Mouse (Mus musculus) G1E (cell line): Measurements from ENCODE around the gene Gm26602. TPM values are rescaled to one million over a fixed set of nuclear protein-coding genes. Genes with fewer than 3 reads are reported as not detected.
A peak's percentile ranks its signal among the peaks of the same experiment; 100 is the strongest.

Experiments
- ATAC-seq: 2 replicates; pipeline ENCODE4 v1.8.0; 2016; ENCODE audit warnings: mild to moderate bottlenecking; ENCODE audit not compliant: insufficient number of reproducible peaks, poor library complexity, low FRiP score, severe bottlenecking; ENCODE audit errors: extremely low read depth
- DNase-seq: peaks from one replicate; pipeline ENCODE4 v3.0.0; 2012; ENCODE audit warnings: low spot score
- H3K27me3 ChIP-seq: 2 replicates; pipeline ENCODE4 v1.6.1; 2012; ENCODE audit warnings: mild to moderate bottlenecking, low read length, inconsistent platforms; ENCODE audit not compliant: insufficient read depth
- H3K36me3 ChIP-seq: replicated peaks from 2 replicates; pipeline ENCODE3; 2012; ENCODE audit warnings: mild to moderate bottlenecking, inconsistent platforms
- H3K4me1 ChIP-seq: 2 replicates; pipeline ENCODE4 v1.6.1; 2012; ENCODE audit warnings: low read depth, low read length, inconsistent platforms, mixed read lengths; ENCODE audit not compliant: insufficient read depth
- H3K4me3 ChIP-seq: 2 replicates; pipeline ENCODE4 v1.5.1; 2012; ENCODE audit warnings: low read depth, mild to moderate bottlenecking, inconsistent platforms, low read length, moderate library complexity, mixed read lengths
- H3K9me3 ChIP-seq: replicated peaks from 2 replicates; pipeline ENCODE4 v1.6.1; 2012; ENCODE audit warnings: inconsistent platforms
- CTCF ChIP-seq: IDR thresholded peaks from 2 replicates; pipeline ENCODE4 v1.5.1; 2012; ENCODE audit warnings: low read depth, low read length, inconsistent platforms, mixed read lengths
- GATA1 ChIP-seq: IDR thresholded peaks from 2 replicates; pipeline ENCODE4 v1.6.1; 2012; ENCODE audit warnings: borderline replicate concordance, low read length, inconsistent platforms, mixed read lengths
- GATA2 ChIP-seq: IDR thresholded peaks from 2 replicates; pipeline ENCODE4 v1.6.1; 2012; ENCODE audit warnings: low read depth, low read length, inconsistent platforms, borderline replicate concordance
- POLR2AphosphoS5 ChIP-seq: IDR thresholded peaks from 2 replicates; pipeline ENCODE4 v1.6.1; 2012; ENCODE audit warnings: low read depth, low read length, inconsistent platforms; ENCODE audit not compliant: insufficient replicate concordance
- TAL1 ChIP-seq: conservative IDR thresholded peaks from 2 replicates; pipeline ENCODE4 v1.6.1; 2012; ENCODE audit warnings: low read depth, low read length, inconsistent platforms, mixed read lengths
- polyA plus RNA-seq: library from polyadenylated mRNA; stranded (reverse); fragments of >175 nt; gene quantifications from 2 replicates; pipeline ENCODE4 v1.2.3, GENCODE M21; 2012
- total RNA-seq, 2 experiments: library from RNA; stranded (forward) in 1 of 2; stranded (reverse) in 1 of 2; fragments of 200-1000 nt in 1 of 2; fragments of >200 nt in 1 of 2; fragmentation: Nextera tagmentation in 1 of 2; gene quantifications; 2 replicates each; pipeline ENCODE4 v1.2.3; 2014 to 2017

Gene Gm26602
- total and polyA plus RNA-seq, 3 experiments: 0.41 TPM; not detected in 2

GRCm38 (mm10) chr10:79942988-79943387 lies 32.3 kb downstream of the Gm26602 start:
- no peak for DNase-seq
- peaks cover 100% of the 10 kb centered on the region for H3K36me3 ChIP-seq
- peak overlapping the region; percentile 48; the same call in 1 of the 2 replicates for H3K4me3 ChIP-seq
- H3K4me1 ChIP-seq: peaks cover 98% of the 10 kb centered on the region
- H3K9me3 ChIP-seq: no peaks in the 10 kb centered on the region
- ATAC-seq: no peak
- no peaks in the 10 kb centered on the region for H3K27me3 ChIP-seq
- TF ChIP-seq GATA1 (no peak), POLR2AphosphoS5 (no peak), CTCF (no peak), GATA2 (no peak), TAL1 (no peak)

GRCm38 (mm10) chr10:79943471-79943901 lies 32.8 kb downstream of the Gm26602 start:
- no peak for TF ChIP-seq POLR2AphosphoS5
- no peak for TF ChIP-seq TAL1
- TF ChIP-seq CTCF: no peak
- TF ChIP-seq GATA2: no peak
- no peak for TF ChIP-seq GATA1
- DNase-seq (no peak), ATAC-seq (no peak)
- Histone ChIP-seq H3K36me3 (peaks cover 98% of the 10 kb centered on the region), H3K9me3 (no peaks in the 10 kb centered on the region), H3K27me3 (no peaks in the 10 kb centered on the region), H3K4me3 (peak overlapping the region; percentile 48; the same call in 1 of the 2 replicates), H3K4me1 (peaks cover 96% of the 10 kb centered on the region)

- peaks cover 98% of the 10 kb centered on the region for H3K36me3 ChIP-seq
- H3K27me3 ChIP-seq: no peaks in the 10 kb centered on the region
- peak overlapping the region; percentile 62; the same call in 1 of the 2 replicates for H3K4me3 ChIP-seq
- DNase-seq: peak; percentile 45
- H3K4me1 ChIP-seq: peaks cover 82% of the 10 kb centered on the region
- no peaks in the 10 kb centered on the region for H3K9me3 ChIP-seq
- no peak for TF ChIP-seq CTCF
- no peak for TF ChIP-seq GATA2
- TF ChIP-seq TAL1: no peak
- TF ChIP-seq POLR2AphosphoS5: no peak
- no peak for TF ChIP-seq GATA1
- 0 out of 2 replicates have a peak, but pooled peaks have one; percentile 18 for ATAC-seq
These were observed 35.0 kb downstream of the Gm26602 start for GRCm38 (mm10) chr10:79945507-79946234.

GRCm38 (mm10) chr10:79946752-79947322 lies 36.2 kb downstream of the Gm26602 start:
- no peak for TF ChIP-seq CTCF
- no peak for TF ChIP-seq GATA1
- TF ChIP-seq TAL1: no peak
- no peak for TF ChIP-seq GATA2
- no peak for TF ChIP-seq POLR2AphosphoS5
- Histone ChIP-seq H3K4me3 (peak overlapping the region; percentile 62; the same call in 1 of the 2 replicates), H3K9me3 (no peaks in the 10 kb centered on the region), H3K4me1 (peaks cover 71% of the 10 kb centered on the region), H3K36me3 (peaks cover 98% of the 10 kb centered on the region), H3K27me3 (no peaks in the 10 kb centered on the region)
- DNase-seq (peak; percentile 65), ATAC-seq (peak; percentile 52; the same call in 1 of the 2 replicates)

- TF ChIP-seq GATA2 (no peak), POLR2AphosphoS5 (no peak), CTCF (no peak), TAL1 (no peak), GATA1 (no peak)
- Histone ChIP-seq H3K36me3 (peaks cover 95% of the 10 kb centered on the region), H3K27me3 (no peaks in the 10 kb centered on the region), H3K4me3 (no peak overlapping the region), H3K9me3 (no peaks in the 10 kb centered on the region), H3K4me1 (peaks cover 64% of the 10 kb centered on the region)
- ATAC-seq (no peak), DNase-seq (no peak)
These were observed 36.8 kb downstream of the Gm26602 start for GRCm38 (mm10) chr10:79947502-79947901.

GRCm38 (mm10) chr10:79949873-79950272 lies 39.2 kb downstream of the Gm26602 start:
- Histone ChIP-seq H3K36me3 (peaks cover 89% of the 10 kb centered on the region), H3K4me3 (no peak overlapping the region), H3K4me1 (peaks cover 50% of the 10 kb centered on the region), H3K9me3 (no peaks in the 10 kb centered on the region), H3K27me3 (no peaks in the 10 kb centered on the region)
- DNase-seq: no peak
- TF ChIP-seq GATA2: no peak
- TF ChIP-seq GATA1: no peak
- no peak for ATAC-seq
